Mouse (Mus musculus) hindbrain, embryonic 15.5 days (tissue): ENCODE measurements around the gene Upf3a. TPM values are rescaled to one million over a fixed set of nuclear protein-coding genes. Genes with fewer than 3 reads are reported as not detected.
"Not testable (repeated sequence)": the region's sequence is repeated elsewhere in the genome, so short reads cannot be mapped to it uniquely, and the experiment has no call there.

Experiments used
- ATAC-seq: fragments of 200-750 bp; cut with Nextera tagmentation; 2 replicates; pipeline ENCODE4 v1.8.0; 2017; ENCODE audit warnings: low read depth, moderate number of reproducible peaks, moderate TSS enrichment; ENCODE audit not compliant: low FRiP score
- H3K27ac ChIP-seq: fragments of 300-500 bp; sonication (generic); replicated peaks from 2 replicates; pipeline ENCODE4 v1.5.1; 2015; ENCODE audit warnings: mild to moderate bottlenecking, inconsistent platforms
- H3K27me3 ChIP-seq: fragments of 300-500 bp; sonication (generic); 2 replicates; pipeline ENCODE4 v1.6.1; 2015; ENCODE audit warnings: control low read depth, inconsistent platforms
- H3K36me3 ChIP-seq: fragments of 300-500 bp; sonication (generic); 2 replicates; pipeline ENCODE4 v1.6.1; 2015; ENCODE audit warnings: control low read depth, inconsistent platforms
- H3K4me1 ChIP-seq: fragments of 300-500 bp; sonication (generic); replicated peaks from 2 replicates; pipeline ENCODE4 v1.6.1; 2015; ENCODE audit warnings: control low read depth, inconsistent platforms
- H3K4me2 ChIP-seq: fragments of 300-500 bp; sonication (generic); 2 replicates; pipeline ENCODE4 v1.6.1; 2015; ENCODE audit warnings: moderate library complexity, mild to moderate bottlenecking, inconsistent platforms
- H3K4me3 ChIP-seq: fragments of 300-500 bp; sonication (generic); 2 replicates; pipeline ENCODE4 v1.5.1; 2015; ENCODE audit warnings: mild to moderate bottlenecking, inconsistent platforms
- H3K9ac ChIP-seq: fragments of 300-500 bp; sonication (generic); 2 replicates; pipeline ENCODE4 v1.6.1; 2015; ENCODE audit warnings: inconsistent platforms
- H3K9me3 ChIP-seq: fragments of 300-500 bp; sonication (generic); 2 replicates; pipeline ENCODE4 v1.6.1; 2016; ENCODE audit warnings: control low read depth, inconsistent platforms
- WGBS: fragments of 180-500 bp; shearing (Covaris S2); methylation state at CpG from one replicate; pipeline ENCODE4 v1.1.7; 2015; 5-methylcytosine and 5-hydroxymethylcytosine counted together
- polyA plus RNA-seq: library from polyadenylated mRNA; unstranded; fragments of >200 nt; fragmentation: Nextera tagmentation; extraction: Ambion mirVana; gene quantifications from 2 replicates; pipeline ENCODE4 v1.2.1, GENCODE M21; 2015

The Upf3a gene
- polyA plus RNA-seq, result 39.5 and 41.9 TPM in 2 replicates

DNA sequence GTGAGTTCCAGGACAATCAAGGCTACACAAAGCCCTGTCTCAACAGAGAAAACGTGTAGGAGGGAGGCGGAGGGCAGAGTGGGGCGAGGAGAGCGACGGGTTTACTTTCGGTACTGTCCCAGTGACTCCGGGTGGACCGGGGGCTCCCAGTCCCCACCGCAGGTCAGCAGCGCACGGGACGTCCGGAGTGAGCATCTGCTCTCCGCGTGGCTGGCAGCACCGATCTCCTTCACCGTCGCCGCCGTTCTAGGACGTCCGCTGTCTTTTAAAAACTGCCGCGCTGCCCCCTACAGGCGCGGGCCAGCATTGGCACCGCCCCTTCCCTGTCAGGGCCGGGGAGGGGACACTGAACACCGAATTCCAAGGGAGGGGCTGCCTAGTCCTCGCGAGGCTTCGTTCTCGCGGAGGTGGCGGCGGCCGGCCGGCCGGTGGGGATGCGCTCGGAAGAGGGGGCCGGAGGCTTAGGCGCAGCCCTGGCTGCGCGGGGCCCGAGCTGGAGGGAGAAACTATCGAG lies at the start of gene Upf3a:
Gene Upf3a, plus strand, starts transcription at position 366 of the 514 bp plus-strand sequence.
- under 1% methylated on average over 47 of the region's 47 CpGs for WGBS
- Histone ChIP-seq H3K9me3 (no peaks in the 10 kb centered on the region), H3K4me1 (peaks cover 15% of the 10 kb centered on the region), H3K4me2 (peak within 1 kb of the TSS; percentile 84), H3K27me3 (no peaks in the 10 kb centered on the region), H3K27ac (peak within 1 kb of the TSS; percentile 100), H3K9ac (peak within 1 kb of the TSS; percentile 94), H3K4me3 (peak within 1 kb of the TSS; percentile 89), H3K36me3 (peaks cover 38% of the 10 kb centered on the region)
- peak; percentile 97 for ATAC-seq

- H3K4me2 ChIP-seq, result no peak overlapping the region
- no peaks in the 10 kb centered on the region for H3K4me1 ChIP-seq
- H3K27ac ChIP-seq, result 0 out of 2 replicates have a peak overlapping the region, but pooled peaks have one; percentile 25
- H3K9ac ChIP-seq, result no peak overlapping the region
- no peaks in the 10 kb centered on the region for H3K27me3 ChIP-seq
- 55% methylated on average over 6 of the region's 6 CpGs for WGBS
- no peaks in the 10 kb centered on the region for H3K36me3 ChIP-seq
- no peak for ATAC-seq
- no peaks in the 10 kb centered on the region for H3K9me3 ChIP-seq
- H3K4me3 ChIP-seq, result no peak overlapping the region
These were observed 45.1 kb upstream of the Upf3a start for GRCm38 (mm10) chr8:13740323-13740770.

DNA sequence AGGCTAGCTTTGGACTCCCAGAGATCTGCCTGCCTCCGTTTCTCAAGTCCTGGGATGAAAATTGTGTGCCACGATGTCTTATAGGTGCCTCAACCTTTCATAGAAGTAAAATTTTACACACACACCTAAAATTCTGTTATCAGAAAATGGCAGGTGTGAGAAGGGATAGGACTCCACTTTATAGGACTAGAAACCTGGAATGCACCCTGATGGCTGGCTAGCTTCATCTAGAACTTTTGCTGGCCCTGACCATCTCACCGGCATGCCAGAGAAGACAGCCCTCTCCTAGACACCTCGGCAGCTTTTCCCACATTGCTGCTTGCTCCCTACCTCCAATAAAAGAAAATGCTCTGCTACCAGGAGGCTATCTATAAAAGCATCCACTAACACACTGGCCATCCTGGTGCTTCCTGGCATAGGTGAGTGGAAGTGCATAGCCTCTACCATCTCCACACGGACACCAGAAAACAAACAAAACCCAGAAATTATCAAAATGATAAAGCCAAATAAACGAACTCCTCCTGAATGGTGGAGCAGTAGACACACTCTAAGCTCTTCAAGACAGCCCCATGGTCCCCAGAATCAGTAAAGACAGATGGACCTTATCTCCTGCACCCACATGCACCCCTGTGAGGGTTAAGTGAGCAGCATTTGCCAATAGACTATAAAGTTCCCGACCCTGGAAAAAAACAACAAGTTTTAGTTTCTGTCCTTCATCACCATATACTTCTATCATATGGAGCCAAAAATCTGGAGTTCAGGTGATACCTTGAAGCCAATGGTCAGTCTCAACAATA lies 44.4 kb upstream of the Upf3a start:
- Histone ChIP-seq H3K9me3 (no peaks in the 10 kb centered on the region), H3K4me3 (no peak overlapping the region), H3K4me2 (no peak overlapping the region), H3K9ac (no peak overlapping the region), H3K27me3 (no peaks in the 10 kb centered on the region), H3K27ac (0 out of 2 replicates have a peak overlapping the region, but pooled peaks have one; percentile 25), H3K4me1 (no peaks in the 10 kb centered on the region), H3K36me3 (no peaks in the 10 kb centered on the region)
- ATAC-seq, result no peak
- 88% methylated on average over 7 of the region's 7 CpGs for WGBS

DNA sequence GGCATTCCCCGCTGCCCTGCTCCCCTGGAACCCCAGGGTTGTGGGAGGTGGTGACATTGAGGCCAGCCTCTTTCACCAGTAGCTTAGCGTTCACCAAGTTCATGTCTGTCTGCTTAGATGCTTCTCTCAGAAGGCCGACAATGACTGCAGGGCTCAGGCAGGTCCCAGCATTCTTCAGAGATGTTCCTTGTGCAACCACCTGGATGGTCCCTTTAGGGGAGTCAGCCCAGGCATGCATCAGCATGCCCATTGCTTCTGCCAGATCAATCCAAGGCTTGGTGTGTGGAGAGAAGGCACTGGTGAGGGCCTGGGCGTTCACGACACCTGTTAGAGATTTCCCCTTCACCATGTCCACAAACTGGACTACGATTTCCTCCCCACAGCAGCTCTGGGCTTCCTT lies 39.2 kb upstream of the Upf3a start:
- H3K36me3 ChIP-seq, H3K27me3 ChIP-seq, H3K4me1 ChIP-seq, H3K9ac ChIP-seq, H3K4me3 ChIP-seq, H3K4me2 ChIP-seq, H3K9me3 ChIP-seq, H3K27ac ChIP-seq, ATAC-seq: not testable (repeated sequence)
- 94% methylated on average over 5 of the region's 6 CpGs for WGBS

GRCm38 (mm10) chr8:13747626-13748025 lies 37.8 kb upstream of the Upf3a start:
- H3K4me1 ChIP-seq, result no peaks in the 10 kb centered on the region
- no peak overlapping the region for H3K9ac ChIP-seq
- H3K36me3 ChIP-seq, result no peaks in the 10 kb centered on the region
- 34% methylated on average over 3 of the region's 3 CpGs for WGBS
- H3K4me3 ChIP-seq, result no peak overlapping the region
- ATAC-seq, result no peak
- H3K9me3 ChIP-seq, result no peaks in the 10 kb centered on the region
- H3K27me3 ChIP-seq, result no peaks in the 10 kb centered on the region
- no peak overlapping the region for H3K4me2 ChIP-seq
- H3K27ac ChIP-seq, result no peak overlapping the region

DNA sequence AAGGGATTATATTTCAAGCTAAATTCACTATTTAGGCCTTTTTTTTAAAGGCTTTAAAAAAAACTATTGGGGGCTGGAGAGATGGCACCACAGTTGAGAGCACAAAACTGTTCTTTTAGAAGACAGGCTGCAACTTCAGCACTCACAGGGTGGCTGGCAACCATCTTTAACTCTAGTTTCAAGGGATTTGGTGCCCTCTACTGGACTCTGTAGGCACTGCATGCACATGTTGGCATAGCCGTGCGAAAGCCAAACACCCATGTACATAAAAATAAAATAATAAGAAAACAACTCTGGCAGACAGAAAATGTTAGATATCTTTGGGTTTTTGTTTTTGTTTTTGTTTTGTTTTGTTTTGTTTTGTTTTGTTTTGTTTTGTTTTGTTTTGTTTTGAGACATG lies 31.7 kb upstream of the Upf3a start:
- no peak for ATAC-seq
- Histone ChIP-seq H3K4me2 (no peak overlapping the region), H3K36me3 (no peaks in the 10 kb centered on the region), H3K9me3 (no peaks in the 10 kb centered on the region), H3K4me1 (peaks cover 14% of the 10 kb centered on the region), H3K27ac (no peak overlapping the region), H3K4me3 (no peak overlapping the region), H3K9ac (no peak overlapping the region), H3K27me3 (no peaks in the 10 kb centered on the region)
- 30% methylated on average over 2 of the region's 2 CpGs for WGBS

- H3K4me2 ChIP-seq, result peak overlapping the region; percentile 84; the same call in 1 of the 2 replicates
- no peaks in the 10 kb centered on the region for H3K27me3 ChIP-seq
- no peak for ATAC-seq
- 0 out of 2 replicates have a peak overlapping the region, but pooled peaks have one; percentile 5 for H3K27ac ChIP-seq
- WGBS, result 69% methylated on average over 7 of the region's 7 CpGs
- no peaks in the 10 kb centered on the region for H3K9me3 ChIP-seq
- no peak overlapping the region for H3K9ac ChIP-seq
- H3K36me3 ChIP-seq, result peaks cover 6% of the 10 kb centered on the region
- peaks cover 24% of the 10 kb centered on the region for H3K4me1 ChIP-seq
- no peak overlapping the region for H3K4me3 ChIP-seq
These were observed 28.9 kb upstream of the Upf3a start for GRCm38 (mm10) chr8:13756480-13756879.

DNA sequence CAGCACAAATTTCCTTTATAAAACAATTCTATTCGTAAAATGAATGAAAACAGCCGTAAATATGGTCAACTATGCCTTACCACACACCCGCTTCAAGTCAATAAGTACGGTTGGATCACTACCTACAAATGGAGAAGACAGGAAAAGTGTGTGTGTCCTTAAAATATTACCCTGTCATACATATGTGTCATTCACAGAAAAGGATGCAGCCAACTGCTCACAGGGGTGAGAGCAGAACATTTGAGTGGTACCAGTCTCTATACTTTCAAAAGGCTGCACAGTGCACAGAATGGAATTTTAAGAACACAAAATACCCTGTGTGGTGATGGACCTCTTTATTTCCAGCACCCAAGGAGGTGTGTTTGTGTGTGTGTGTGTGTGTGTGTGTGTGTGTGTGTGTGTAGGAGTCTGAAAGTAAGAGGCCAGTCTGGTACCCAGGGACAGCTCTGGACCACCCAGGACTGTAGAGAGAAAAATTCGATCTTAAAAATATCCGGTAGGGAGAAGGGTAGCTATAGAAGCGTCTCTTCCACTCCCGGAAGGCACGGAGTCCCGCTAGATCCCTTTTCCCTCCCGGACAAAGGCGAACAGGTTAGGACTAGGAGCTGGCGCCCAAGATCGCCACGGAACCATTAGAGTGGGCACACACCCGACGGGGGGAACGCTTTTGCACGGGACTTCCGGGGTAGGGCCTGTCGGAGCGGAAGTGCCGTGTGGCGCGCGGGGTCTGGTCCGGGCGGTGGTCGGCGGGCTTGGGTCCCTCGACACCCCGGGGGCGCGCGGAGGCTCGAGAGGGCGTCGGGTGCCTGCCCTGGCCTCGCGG lies 28.2 kb upstream of the Upf3a start, which contains the start of gene Cdc16:
Gene Cdc16, plus strand, starts transcription at position 695 of the 823 bp plus-strand sequence.
- H3K4me2 ChIP-seq, result peak within 1 kb of the TSS; percentile 84
- H3K36me3 ChIP-seq, result peaks cover 10% of the 10 kb centered on the region
- H3K27me3 ChIP-seq, result no peaks in the 10 kb centered on the region
- H3K9me3 ChIP-seq, result no peaks in the 10 kb centered on the region
- peak within 1 kb of the TSS; percentile 97 for H3K9ac ChIP-seq
- peak within 1 kb of the TSS; percentile 100 for H3K4me3 ChIP-seq
- WGBS, result 8% methylated on average over 40 of the region's 40 CpGs
- H3K27ac ChIP-seq, result peak within 1 kb of the TSS; percentile 84
- H3K4me1 ChIP-seq, result peaks cover 24% of the 10 kb centered on the region
- ATAC-seq, result peak; percentile 97

DNA sequence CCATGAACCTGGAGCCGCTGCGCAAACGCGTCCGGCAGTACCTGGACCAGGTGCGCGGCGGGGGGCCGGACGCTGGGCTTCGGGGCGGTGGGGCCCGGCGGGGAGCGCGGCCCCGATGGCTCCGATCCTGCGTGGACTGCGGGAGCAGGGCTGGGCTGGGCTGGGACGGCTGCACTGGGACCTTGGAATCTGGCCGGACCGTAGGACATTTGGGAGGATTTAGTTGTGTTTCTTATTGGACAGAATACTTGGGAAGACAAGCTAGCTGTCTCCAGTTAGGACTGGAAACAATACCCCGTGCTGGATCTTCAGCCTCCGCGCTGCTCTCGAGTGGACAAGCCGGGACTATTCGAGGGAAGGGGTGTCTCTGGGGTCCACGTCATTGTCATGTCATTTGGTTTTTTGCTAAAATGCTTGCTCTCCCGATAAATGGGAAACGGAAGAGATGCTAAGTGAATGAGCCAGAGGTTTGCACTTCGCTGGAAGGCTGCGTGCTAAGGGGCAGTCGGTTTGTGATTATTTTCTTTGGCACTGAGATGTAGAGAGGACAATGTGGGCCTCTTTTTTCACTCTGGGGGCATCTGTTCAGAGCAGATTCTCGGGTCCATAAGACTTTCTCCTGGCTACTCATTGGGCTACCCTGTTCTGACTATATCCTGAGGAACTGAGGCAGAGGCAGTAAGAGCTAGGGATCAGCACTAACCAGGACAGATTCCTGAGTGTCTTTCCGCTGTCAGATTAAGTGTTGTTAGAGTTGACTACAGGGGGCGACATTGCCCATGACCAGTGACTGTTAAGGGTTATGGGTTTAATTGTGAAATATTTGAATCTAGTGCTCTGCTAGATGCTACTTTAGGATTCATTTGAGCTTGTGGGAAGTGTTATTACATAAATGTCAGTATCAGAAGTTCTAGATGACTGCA lies 27.3 kb upstream of the Upf3a start:
- H3K4me2 ChIP-seq, result peak overlapping the region; percentile 84

DNA sequence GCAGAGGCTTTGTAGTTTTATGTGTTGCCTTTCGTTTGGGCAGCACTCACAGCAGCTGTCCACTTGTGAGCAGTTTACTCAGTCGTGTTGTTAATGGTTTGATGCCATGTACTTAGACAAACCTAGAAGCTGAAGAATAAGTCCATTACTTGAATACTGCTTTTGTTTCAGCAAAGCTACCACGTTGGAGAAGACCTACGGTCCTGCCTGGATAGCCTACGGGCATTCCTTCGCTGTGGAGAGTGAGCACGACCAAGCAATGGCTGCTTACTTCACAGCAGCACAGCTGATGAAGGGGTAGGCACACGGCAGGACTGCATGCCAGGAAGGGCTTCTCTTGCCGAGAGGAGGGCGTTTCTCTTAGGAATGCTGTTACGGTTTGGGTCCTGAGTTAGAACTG lies 16.2 kb upstream of the Upf3a start:
- no peak for ATAC-seq
- 86% methylated on average over 11 of the region's 11 CpGs for WGBS

More for the DNA sequence above, 27.3 kb upstream of the Upf3a start:
- H3K27me3 ChIP-seq, result no peaks in the 10 kb centered on the region
- peaks cover 24% of the 10 kb centered on the region for H3K4me1 ChIP-seq
- under 1% methylated on average over 38 of the region's 38 CpGs for WGBS
- H3K27ac ChIP-seq, result peak overlapping the region; percentile 84
- ATAC-seq, result peak; percentile 81
- no peaks in the 10 kb centered on the region for H3K9me3 ChIP-seq
- peak overlapping the region; percentile 97 for H3K9ac ChIP-seq
- peak overlapping the region; percentile 100 for H3K4me3 ChIP-seq
- H3K36me3 ChIP-seq, result peaks cover 19% of the 10 kb centered on the region

GRCm38 (mm10) chr8:13780536-13780935 lies 4.9 kb upstream of the Upf3a start:
- Histone ChIP-seq H3K4me1 (peaks cover 8% of the 10 kb centered on the region), H3K4me3 (no peak overlapping the region), H3K27me3 (no peaks in the 10 kb centered on the region), H3K4me2 (no peak overlapping the region), H3K9ac (no peak overlapping the region), H3K27ac (no peak overlapping the region), H3K36me3 (peaks cover 61% of the 10 kb centered on the region), H3K9me3 (no peaks in the 10 kb centered on the region)
- 88% methylated on average over 3 of the region's 3 CpGs for WGBS
- no peak for ATAC-seq

More for the DNA sequence above, 16.2 kb upstream of the Upf3a start:
- no peak overlapping the region for H3K4me3 ChIP-seq
- no peaks in the 10 kb centered on the region for H3K9me3 ChIP-seq
- no peak overlapping the region for H3K27ac ChIP-seq
- H3K4me2 ChIP-seq, result no peak overlapping the region
- H3K36me3 ChIP-seq, result peaks cover 88% of the 10 kb centered on the region
- no peaks in the 10 kb centered on the region for H3K4me1 ChIP-seq
- H3K9ac ChIP-seq, result no peak overlapping the region
- H3K27me3 ChIP-seq, result no peaks in the 10 kb centered on the region
